Mouse (Mus musculus) spleen, adult 2 months (tissue): Measurements from ENCODE around the gene Tnfrsf19. TPM values are rescaled to one million over a fixed set of nuclear protein-coding genes. Genes with fewer than 3 reads are reported as not detected.

Experiments used
- DNase-seq, 2 experiments: peaks; one replicate each; pipeline versions ENCODE4 v3.0.0 to v3.0.0-alpha.2; 2012 to 2021; ENCODE audit warnings: low spot score in 2 of 2, low read depth in 1 of 2
- H3K27ac ChIP-seq: fragments of 200-500 bp; 2 replicates; pipeline ENCODE4 v1.5.1; 2012; ENCODE audit warnings: low read length, inconsistent platforms; ENCODE audit not compliant: insufficient read depth
- H3K27me3 ChIP-seq: fragments of 200-500 bp; 2 replicates; pipeline ENCODE4 v1.6.1; 2012; ENCODE audit warnings: mild to moderate bottlenecking, moderate library complexity, low read length, inconsistent platforms; ENCODE audit not compliant: control insufficient read depth, insufficient read depth
- H3K36me3 ChIP-seq: fragments of 200-500 bp; 2 replicates; pipeline ENCODE4 v1.6.1; 2012; ENCODE audit warnings: mild to moderate bottlenecking, low read length, inconsistent platforms; ENCODE audit not compliant: control insufficient read depth, insufficient read depth
- H3K4me1 ChIP-seq: fragments of 200-500 bp; 2 replicates; pipeline ENCODE4 v1.6.1; 2011; ENCODE audit warnings: inconsistent platforms; ENCODE audit not compliant: control insufficient read depth, insufficient read depth, insufficient read length
- H3K4me3 ChIP-seq: fragments of 200-500 bp; 2 replicates; pipeline ENCODE4 v1.5.1; 2011; ENCODE audit warnings: mild to moderate bottlenecking, inconsistent platforms; ENCODE audit not compliant: insufficient read depth, insufficient read length; ENCODE audit errors: extremely low read depth
- CTCF ChIP-seq: fragments of 200-500 bp; IDR thresholded peaks from 2 replicates; pipeline ENCODE4 v1.5.1; 2011; ENCODE audit warnings: mild to moderate bottlenecking, inconsistent platforms; ENCODE audit not compliant: insufficient read depth, insufficient read length, insufficient replicate concordance; ENCODE audit errors: extremely low read depth
- POLR2A ChIP-seq: fragments of 200-500 bp; IDR thresholded peaks from 2 replicates; pipeline ENCODE4 v1.6.1; 2011; ENCODE audit warnings: low read depth, low read length, inconsistent platforms
- WGBS: fragments of 180-500 bp; shearing (Covaris S2); methylation state at CpG from one replicate; pipeline ENCODE4 v1.1.7; 2018; 5-methylcytosine and 5-hydroxymethylcytosine counted together
- polyA plus RNA-seq: library from polyadenylated mRNA; depleted of rRNA; stranded (reverse); fragments of >200 nt; gene quantifications from 2 replicates; pipeline ENCODE4 v1.2.3, GENCODE M21; 2012; rRNA removed

The Tnfrsf19 gene
- 1.2 and 1.9 TPM in 2 replicates for polyA plus RNA-seq

DNA sequence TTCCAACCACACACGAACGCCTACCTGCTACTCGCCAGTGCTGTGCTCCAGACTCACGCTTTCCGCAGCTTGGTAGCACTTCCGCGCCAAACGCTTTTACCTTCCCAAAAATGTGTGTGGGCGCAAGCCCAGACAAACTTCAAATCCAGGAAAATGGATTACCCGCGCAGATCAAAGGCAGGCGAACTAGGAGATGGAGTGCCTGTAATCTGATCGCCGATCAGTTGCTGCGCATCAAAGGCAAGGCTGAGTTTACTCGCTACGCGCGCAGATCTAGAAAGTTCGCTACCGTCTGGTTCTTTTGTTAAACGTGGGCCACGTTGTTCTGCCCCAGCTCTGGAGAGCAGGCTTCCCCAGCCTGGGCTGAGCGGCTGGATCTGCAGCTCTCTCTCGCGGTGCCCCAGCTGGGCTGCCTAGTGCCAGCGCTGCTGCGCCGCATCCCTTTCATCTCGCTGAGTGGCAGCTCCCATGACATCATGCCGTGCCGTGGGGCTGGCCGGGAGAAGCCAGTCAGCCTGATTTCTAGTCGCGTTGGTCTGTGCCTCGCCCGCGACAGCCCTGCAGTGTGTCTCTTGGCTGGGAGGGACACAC is at the start of gene Tnfrsf19:
TSS of gene Tnfrsf19 (minus strand) at position 400 of the 591 bp plus-strand sequence.
- Histone ChIP-seq H3K27me3 (no peaks in the 10 kb centered on the region), H3K36me3 (no peaks in the 10 kb centered on the region), H3K27ac (no peak within 1 kb of the TSS), H3K4me1 (no peaks in the 10 kb centered on the region), H3K4me3 (peak within 1 kb of the TSS; percentile 46)
- DNase-seq = peak in 1 of 2 experiments; percentile 50
- TF ChIP-seq POLR2A (no peak), CTCF (no peak)
- under 1% methylated on average over 38 of the region's 38 CpGs for WGBS

DNA sequence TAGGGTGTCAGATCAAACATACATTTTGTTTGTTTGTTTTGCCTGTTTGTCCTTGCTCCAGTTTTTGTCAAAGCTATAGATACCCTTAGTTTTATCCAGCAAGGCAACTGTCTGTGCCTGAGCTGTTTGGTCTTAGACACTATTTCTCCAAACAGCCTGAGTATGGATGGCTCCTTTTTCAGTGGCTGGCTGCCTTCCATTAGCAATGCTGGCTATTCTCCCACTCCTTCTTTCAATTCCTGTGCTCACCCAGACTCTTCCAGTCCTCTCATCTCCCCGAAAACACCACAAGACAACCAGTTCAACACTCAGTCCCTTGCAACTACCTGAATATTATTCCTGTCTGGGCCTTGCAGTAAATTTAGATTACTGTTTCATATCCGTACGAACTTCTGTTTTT is 45.8 kb upstream of the Tnfrsf19 start:
- H3K27me3 ChIP-seq = no peaks in the 10 kb centered on the region
- TF ChIP-seq POLR2A (no peak), CTCF (no peak)
- 85% methylated on average over 3 of the region's 3 CpGs for WGBS
- H3K27ac ChIP-seq = no peak overlapping the region
- DNase-seq = no peak
- no peak overlapping the region for H3K4me3 ChIP-seq
- no peaks in the 10 kb centered on the region for H3K36me3 ChIP-seq
- no peaks in the 10 kb centered on the region; the same call in 1 of the 2 replicates for H3K4me1 ChIP-seq

DNA sequence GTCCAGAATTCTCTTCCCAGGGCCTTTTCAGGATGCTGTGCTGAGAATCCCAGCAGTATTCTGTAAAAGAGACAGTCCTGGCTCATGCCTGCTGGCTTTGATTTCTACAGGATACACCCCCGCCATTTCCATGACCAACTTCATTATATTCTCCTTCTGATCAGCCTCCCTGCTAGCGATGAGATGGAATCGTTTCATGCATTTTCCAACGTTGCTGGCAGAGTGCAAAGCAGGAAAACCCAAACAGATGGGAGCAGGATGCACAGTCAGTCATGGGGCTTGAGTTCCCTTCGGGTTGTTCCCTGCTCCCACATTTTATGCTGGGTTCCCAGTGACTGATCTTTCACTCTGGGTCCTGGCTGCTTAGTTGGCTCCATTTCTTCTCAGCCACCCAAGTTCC is 44.7 kb upstream of the Tnfrsf19 start:
- DNase-seq = no peak
- no peaks in the 10 kb centered on the region; the same call in 1 of the 2 replicates for H3K4me1 ChIP-seq
- no peak overlapping the region for H3K27ac ChIP-seq
- no peak for TF ChIP-seq POLR2A
- no peak for TF ChIP-seq CTCF
- no peak overlapping the region for H3K4me3 ChIP-seq
- 85% methylated on average over 5 of the region's 5 CpGs for WGBS
- no peaks in the 10 kb centered on the region for H3K27me3 ChIP-seq
- H3K36me3 ChIP-seq = no peaks in the 10 kb centered on the region

DNA sequence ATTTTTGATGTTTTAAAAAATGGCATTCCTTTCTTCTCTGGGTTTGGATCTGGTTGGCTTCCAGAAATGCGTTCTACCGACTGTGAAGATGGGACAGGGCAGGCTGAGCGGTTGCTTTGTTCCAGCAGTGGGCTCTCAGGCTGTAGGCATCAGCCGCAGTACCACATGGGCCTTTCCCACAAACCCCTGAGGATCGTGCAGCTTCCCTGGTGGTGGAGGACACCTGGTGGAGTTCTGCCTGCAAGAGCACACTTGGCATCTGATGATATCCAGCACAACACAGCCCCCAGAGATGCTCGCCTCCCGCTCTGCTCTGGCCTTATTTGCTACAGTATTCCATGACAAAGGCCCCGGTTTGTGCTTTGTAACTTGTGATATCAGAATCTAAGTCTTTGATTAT is 41.9 kb upstream of the Tnfrsf19 start:
- Histone ChIP-seq H3K27me3 (no peaks in the 10 kb centered on the region), H3K36me3 (no peaks in the 10 kb centered on the region), H3K4me1 (no peaks in the 10 kb centered on the region; the same call in 1 of the 2 replicates), H3K4me3 (no peak overlapping the region), H3K27ac (no peak overlapping the region)
- TF ChIP-seq CTCF (no peak), POLR2A (no peak)
- no peak for DNase-seq
- 79% methylated on average over 8 of the region's 8 CpGs for WGBS

DNA sequence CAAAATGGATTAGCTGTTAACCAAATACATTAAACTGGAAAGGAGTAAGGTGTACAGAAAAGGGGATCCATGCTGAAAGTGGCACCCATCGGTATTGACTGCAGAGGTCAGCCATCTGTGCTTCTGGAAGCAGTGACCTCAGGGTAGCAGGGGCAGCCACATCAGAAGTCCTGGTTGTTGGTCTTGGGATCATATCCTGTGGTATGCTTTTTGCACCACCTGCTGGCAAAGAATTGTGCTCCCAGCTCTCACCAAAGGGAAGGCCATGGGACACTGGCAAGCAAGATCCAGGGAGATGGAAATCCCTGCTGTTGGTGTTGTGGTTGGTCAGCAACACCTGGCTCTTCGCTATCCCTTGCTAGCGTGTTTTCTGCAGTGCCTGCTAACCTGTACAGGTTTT is 39.0 kb upstream of the Tnfrsf19 start:
- Histone ChIP-seq H3K36me3 (no peaks in the 10 kb centered on the region), H3K4me3 (no peak overlapping the region), H3K4me1 (no peaks in the 10 kb centered on the region), H3K27me3 (no peaks in the 10 kb centered on the region), H3K27ac (no peak overlapping the region)
- TF ChIP-seq CTCF = peak; percentile 43; the same call in 1 of the 2 replicates
- no peak for TF ChIP-seq POLR2A
- 70% methylated on average over 3 of the region's 3 CpGs for WGBS
- peak in 1 of 2 experiments; percentile 8 for DNase-seq

DNA sequence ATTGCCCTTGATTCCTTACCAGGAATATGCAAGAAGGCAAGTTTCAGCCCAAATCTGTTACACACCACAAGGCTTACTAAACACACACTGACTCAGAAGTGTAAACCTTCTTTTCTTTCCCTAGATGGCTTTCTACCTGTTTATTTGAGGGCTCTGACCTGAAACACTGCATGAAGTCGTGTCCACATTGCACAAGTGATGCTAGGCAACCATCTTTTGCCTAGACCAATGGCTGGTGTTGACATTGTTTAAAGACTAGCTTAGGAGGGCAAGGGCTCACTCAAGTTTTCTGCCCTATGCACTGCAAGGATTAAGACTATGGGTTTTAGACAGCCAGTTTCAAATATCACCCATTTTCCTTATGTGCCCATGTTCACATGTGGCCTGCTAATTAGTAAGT is 23.3 kb upstream of the Tnfrsf19 start:
- no peaks in the 10 kb centered on the region for H3K4me1 ChIP-seq
- WGBS = 75% methylated on average over 1 of the region's 1 CpGs
- TF ChIP-seq CTCF = no peak
- no peak for TF ChIP-seq POLR2A
- no peaks in the 10 kb centered on the region for H3K36me3 ChIP-seq
- H3K4me3 ChIP-seq = no peak overlapping the region
- DNase-seq = no peak
- no peaks in the 10 kb centered on the region for H3K27me3 ChIP-seq
- no peak overlapping the region for H3K27ac ChIP-seq

DNA sequence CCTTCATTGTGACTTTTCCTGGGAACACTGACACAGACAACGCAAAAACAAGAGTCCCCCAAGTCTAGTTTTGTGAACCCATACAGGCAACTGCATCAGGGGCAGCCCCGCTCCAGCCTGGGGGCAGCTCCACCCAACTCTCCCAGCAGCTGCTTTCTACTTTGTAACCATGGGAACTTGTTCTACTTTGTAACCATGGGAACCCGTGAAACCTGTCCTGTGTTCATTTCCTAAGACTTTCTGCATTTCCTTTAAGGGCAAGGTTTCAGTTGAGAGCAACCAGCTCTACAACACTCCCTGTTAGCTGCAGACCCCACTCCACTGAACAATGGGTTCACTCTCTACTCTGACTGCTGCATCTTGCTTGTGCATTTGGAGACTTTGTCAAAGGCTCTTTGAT is 15.4 kb upstream of the Tnfrsf19 start:
- Histone ChIP-seq H3K4me1 (peaks cover 7% of the 10 kb centered on the region; the same call in 1 of the 2 replicates), H3K27me3 (no peaks in the 10 kb centered on the region), H3K4me3 (no peak overlapping the region), H3K27ac (no peak overlapping the region), H3K36me3 (no peaks in the 10 kb centered on the region)
- no peak for DNase-seq
- WGBS = 35% methylated on average over 3 of the region's 3 CpGs
- no peak for TF ChIP-seq POLR2A
- no peak for TF ChIP-seq CTCF
